Mouse (Mus musculus) myocyte (in vitro differentiated cells): Measurements from ENCODE around the gene Hyal3. TPM values are rescaled to one million over a fixed set of nuclear protein-coding genes. Genes with fewer than 3 reads are reported as not detected.

Experiments used
- H3K27me3 ChIP-seq: one replicate; pipeline ENCODE4 v1.6.1; 2011; ENCODE audit not compliant: control insufficient read depth, insufficient read depth, insufficient read length
- H3K36me3 ChIP-seq: one replicate; pipeline ENCODE4 v1.6.1; 2011; ENCODE audit not compliant: control insufficient read depth, insufficient read depth
- H3K4me2 ChIP-seq: one replicate; pipeline ENCODE4 v1.6.1; 2011; ENCODE audit warnings: low read depth, control low read depth
- H3K4me3 ChIP-seq: one replicate; pipeline ENCODE4 v1.5.1; 2011; ENCODE audit warnings: mild to moderate bottlenecking, control low read depth, moderate library complexity
- H3K79me2 ChIP-seq: one replicate; pipeline ENCODE4 v1.6.1; 2011; ENCODE audit not compliant: control insufficient read depth, insufficient read depth
- H3ac ChIP-seq: one replicate; pipeline ENCODE4 v1.6.1; 2011; ENCODE audit not compliant: control insufficient read depth, insufficient read length
- CEBPB ChIP-seq: IDR thresholded peaks from 2 replicates; pipeline ENCODE4 v1.6.1; 2011; ENCODE audit warnings: mild to moderate bottlenecking, moderate library complexity; ENCODE audit not compliant: poor library complexity, insufficient read depth, severe bottlenecking
- E2F4 ChIP-seq: IDR thresholded peaks from one replicate; pipeline ENCODE4 v1.6.1; 2011; ENCODE audit warnings: mild to moderate bottlenecking, control low read depth, moderate library complexity; ENCODE audit not compliant: insufficient read depth
- MAX ChIP-seq: IDR thresholded peaks from one replicate; pipeline ENCODE4 v1.6.1; 2011; ENCODE audit warnings: low read depth, mild to moderate bottlenecking, control low read depth
- MYOD1 ChIP-seq, 3 experiments: IDR thresholded peaks; one replicate each; pipeline ENCODE4 v1.6.1; 2011; ENCODE audit warnings: control low read depth in 2 of 3, low read depth in 2 of 3, mild to moderate bottlenecking in 2 of 3, moderate library complexity in 1 of 3; ENCODE audit not compliant: insufficient read length in 2 of 3, control insufficient read depth in 1 of 3
- MYOG ChIP-seq, 3 experiments: IDR thresholded peaks; one replicate each; pipeline ENCODE4 v1.6.1; 2011; ENCODE audit warnings: control low read depth in 2 of 3, low read depth in 2 of 3, mild to moderate bottlenecking in 2 of 3; ENCODE audit not compliant: insufficient read length in 2 of 3, control insufficient read depth in 1 of 3, insufficient read depth in 1 of 3
- POLR2A ChIP-seq: IDR thresholded peaks from one replicate; pipeline ENCODE4 v1.6.1; 2011; ENCODE audit warnings: low read depth, mild to moderate bottlenecking, control low read depth, moderate library complexity; ENCODE audit not compliant: insufficient read length
- POLR2AphosphoS2 ChIP-seq: IDR thresholded peaks from one replicate; pipeline ENCODE4 v1.6.1; 2011; ENCODE audit warnings: low read depth, control low read depth; ENCODE audit not compliant: insufficient read length
- REST ChIP-seq: IDR thresholded peaks from one replicate; pipeline ENCODE4 v1.6.1; 2011; ENCODE audit warnings: mild to moderate bottlenecking, control low read depth, moderate library complexity; ENCODE audit not compliant: insufficient read depth, insufficient read length
- SRF ChIP-seq: IDR thresholded peaks from one replicate; pipeline ENCODE4 v1.6.1; 2011; ENCODE audit warnings: low read depth; ENCODE audit not compliant: control insufficient read depth, insufficient read length
- TCF12 ChIP-seq: IDR thresholded peaks from one replicate; pipeline ENCODE4 v1.6.1; 2011; ENCODE audit warnings: mild to moderate bottlenecking, control low read depth; ENCODE audit not compliant: poor library complexity, insufficient read depth, severe bottlenecking
- TCF3 ChIP-seq: IDR thresholded peaks from one replicate; pipeline ENCODE4 v1.6.1; 2011; ENCODE audit warnings: low read depth, control low read depth; ENCODE audit not compliant: insufficient read length
- USF1 ChIP-seq: IDR thresholded peaks from one replicate; pipeline ENCODE4 v1.6.1; 2011; ENCODE audit warnings: low read depth, mild to moderate bottlenecking, control low read depth, moderate library complexity
- polyA plus RNA-seq: library from polyadenylated mRNA; unstranded; fragments of >200 nt; fragmentation: generic; extraction: Trizol; gene quantifications from one replicate; pipeline ENCODE4 v1.2.1, GENCODE M21; 2012; ENCODE audit warnings: missing spikeins

Hyal3 gene
- polyA plus RNA-seq, 1 experiment = 0.43 TPM

DNA sequence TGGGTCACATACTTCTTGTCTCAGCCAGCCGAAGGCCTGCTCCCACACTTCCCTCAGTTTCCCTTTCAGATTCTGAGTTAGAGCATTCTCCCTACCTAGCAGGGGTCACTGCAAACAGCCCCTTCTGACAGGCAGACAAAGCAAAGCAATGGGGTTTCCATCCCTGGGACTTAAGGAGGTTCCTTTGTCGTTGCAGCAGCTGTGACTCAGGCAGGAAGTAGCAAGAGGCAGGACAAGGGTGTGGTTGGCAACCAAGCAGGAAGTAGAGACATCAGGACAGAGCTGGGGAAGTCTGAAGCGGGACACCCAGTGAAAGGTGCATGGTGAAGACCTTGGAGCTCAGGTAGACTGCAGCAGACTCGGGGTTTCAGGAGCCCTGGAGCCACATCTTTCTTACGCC, 43.9 kb downstream of the Hyal3 start:
- Histone ChIP-seq H3ac (no peak overlapping the region), H3K79me2 (peaks cover 67% of the 10 kb centered on the region), H3K36me3 (peaks cover 7% of the 10 kb centered on the region), H3K27me3 (no peaks in the 10 kb centered on the region), H3K4me3 (no peak overlapping the region), H3K4me2 (peak overlapping the region; percentile 80)
- TF ChIP-seq MYOG (IDR thresholded peaks at IDR 0.05; ENCODE audit: control insufficient read depth in 1 of 3, insufficient read depth in 1 of 3, insufficient read length in 2 of 3, low read depth in 2 of 3) (no peak), POLR2A (no peak), POLR2AphosphoS2 (no peak), TCF3 (no peak)

- peaks cover 7% of the 10 kb centered on the region for H3K36me3 ChIP-seq
Observed at GRCm38 (mm10) chr9:107624951-107625350, 44.3 kb downstream of the Hyal3 start.

GRCm38 (mm10) chr9:107625351-107626128, 44.9 kb downstream of the Hyal3 start:
- H3K36me3 ChIP-seq = peaks cover 7% of the 10 kb centered on the region
- TF ChIP-seq REST = no peak
- TF ChIP-seq CEBPB = no peak
- no peak for TF ChIP-seq MAX
- no peak for TF ChIP-seq MYOG (IDR thresholded peaks at IDR 0.05; ENCODE audit: control insufficient read depth in 1 of 3, insufficient read depth in 1 of 3, insufficient read length in 2 of 3, low read depth in 2 of 3)
- TF ChIP-seq E2F4 = no peak
- TF ChIP-seq SRF = no peak
- no peak for TF ChIP-seq POLR2AphosphoS2
- no peak for TF ChIP-seq TCF12
- TF ChIP-seq MYOD1 (IDR thresholded peaks at IDR 0.05; ENCODE audit: control insufficient read depth in 1 of 3, insufficient read length in 2 of 3, low read depth in 2 of 3) = no peak
- TF ChIP-seq USF1 = no peak
- TF ChIP-seq TCF3 = no peak
- no peak for TF ChIP-seq POLR2A

More at GRCm38 (mm10) chr9:107624951-107625350, 44.3 kb downstream of the Hyal3 start:
- no peak overlapping the region for H3K4me3 ChIP-seq
- TF ChIP-seq CEBPB (no peak), REST (no peak), MYOD1 (IDR thresholded peaks at IDR 0.05; ENCODE audit: control insufficient read depth in 1 of 3, insufficient read length in 2 of 3, low read depth in 2 of 3) (no peak), MAX (no peak), POLR2A (no peak), USF1 (no peak), TCF3 (no peak), E2F4 (no peak), MYOG (IDR thresholded peaks at IDR 0.05; ENCODE audit: control insufficient read depth in 1 of 3, insufficient read depth in 1 of 3, insufficient read length in 2 of 3, low read depth in 2 of 3) (no peak), SRF (no peak), TCF12 (no peak), POLR2AphosphoS2 (no peak)
- no peaks in the 10 kb centered on the region for H3K27me3 ChIP-seq
- no peak overlapping the region for H3ac ChIP-seq
- H3K4me2 ChIP-seq = peak overlapping the region; percentile 80
- H3K79me2 ChIP-seq = peaks cover 71% of the 10 kb centered on the region

DNA sequence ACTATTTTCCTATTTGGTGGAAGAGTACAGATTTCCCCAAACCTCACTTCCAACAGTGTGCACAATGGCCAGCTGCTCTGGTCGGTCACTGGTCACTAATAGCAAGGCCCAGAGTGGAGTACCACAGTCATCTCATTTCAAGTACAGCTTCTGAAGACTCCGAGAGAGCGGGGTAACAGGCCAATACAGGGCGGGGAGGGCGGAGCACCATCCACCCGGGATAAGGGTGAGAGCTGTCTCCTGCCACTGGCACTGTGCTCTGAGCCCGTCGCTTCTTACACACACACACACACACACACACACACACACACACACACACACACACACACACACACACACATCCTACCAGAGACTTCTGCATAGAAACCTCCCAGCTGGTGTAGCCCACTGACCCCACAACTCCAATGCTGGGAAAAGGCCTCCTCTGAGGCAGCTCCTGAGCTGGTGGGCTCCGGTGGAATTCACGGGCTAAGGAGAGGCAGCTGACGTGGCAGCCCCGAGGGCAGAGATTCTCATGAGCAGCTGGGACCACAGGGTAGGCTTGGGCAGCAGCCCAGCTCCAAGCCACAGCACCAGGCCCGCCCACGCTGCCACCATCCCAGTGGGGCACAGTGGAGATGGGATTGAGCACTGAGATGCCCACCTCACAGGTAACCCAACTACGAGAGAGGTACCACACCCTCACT, 45.7 kb downstream of the Hyal3 start:
- Histone ChIP-seq H3K79me2 (peaks cover 84% of the 10 kb centered on the region), H3ac (no peak overlapping the region), H3K4me3 (peak overlapping the region; percentile 6), H3K27me3 (no peaks in the 10 kb centered on the region), H3K36me3 (peaks cover 7% of the 10 kb centered on the region), H3K4me2 (peak overlapping the region; percentile 80)
- TF ChIP-seq USF1 (no peak), POLR2AphosphoS2 (no peak), MYOG (IDR thresholded peaks at IDR 0.05; ENCODE audit: control insufficient read depth in 1 of 3, insufficient read depth in 1 of 3, insufficient read length in 2 of 3, low read depth in 2 of 3) (peak; percentile 67 to 92 (median 75)), TCF3 (peak; percentile 53), MYOD1 (IDR thresholded peaks at IDR 0.05; ENCODE audit: control insufficient read depth in 1 of 3, insufficient read length in 2 of 3, low read depth in 2 of 3) (peak; percentile 25 to 94 (median 85)), REST (no peak)

More at GRCm38 (mm10) chr9:107625351-107626128, 44.9 kb downstream of the Hyal3 start:
- peaks cover 77% of the 10 kb centered on the region for H3K79me2 ChIP-seq
- H3K4me2 ChIP-seq = peak overlapping the region; percentile 80
- peak overlapping the region; percentile 6 for H3K4me3 ChIP-seq
- no peak overlapping the region for H3ac ChIP-seq
- no peaks in the 10 kb centered on the region for H3K27me3 ChIP-seq
